Mouse (Mus musculus) adipocyte (in vitro differentiated cells): ENCODE results near the gene Clrn3.

Experiments
- DNase-seq: peaks from one replicate; pipeline ENCODE4 v3.0.0-alpha.2; 2016; ENCODE audit warnings: low spot score

Clrn3 gene

GRCm38 (mm10) chr7:135487423-135487822 is 41.0 kb downstream of the Clrn3 start:
- DNase-seq = peak; percentile 64

GRCm38 (mm10) chr7:135486645-135487382 is 41.6 kb downstream of the Clrn3 start:
- DNase-seq = no peak

GRCm38 (mm10) chr7:135485796-135486410 is 42.6 kb downstream of the Clrn3 start:
- no peak for DNase-seq

- DNase-seq = no peak
These were observed 43.2 kb downstream of the Clrn3 start for GRCm38 (mm10) chr7:135485116-135485795.

GRCm38 (mm10) chr7:135484341-135484740 is 44.1 kb downstream of the Clrn3 start:
- DNase-seq = no peak

GRCm38 (mm10) chr7:135483751-135484150 is 44.7 kb downstream of the Clrn3 start:
- no peak for DNase-seq

- no peak for DNase-seq
These were observed 47.3 kb downstream of the Clrn3 start for GRCm38 (mm10) chr7:135481150-135481549.

- DNase-seq = no peak
These were observed 48.5 kb downstream of the Clrn3 start for GRCm38 (mm10) chr7:135479912-135480311.

- peak; percentile 58 for DNase-seq
These were observed 49.1 kb downstream of the Clrn3 start for GRCm38 (mm10) chr7:135479322-135479880.

- DNase-seq = no peak
These were observed 51.2 kb downstream of the Clrn3 start for GRCm38 (mm10) chr7:135477256-135477655.

GRCm38 (mm10) chr7:135475981-135476380 is 52.5 kb downstream of the Clrn3 start:
- no peak for DNase-seq

- DNase-seq = no peak
These were observed 58.1 kb downstream of the Clrn3 start for GRCm38 (mm10) chr7:135470319-135470718.

- DNase-seq = no peak
These were observed 59.8 kb downstream of the Clrn3 start for GRCm38 (mm10) chr7:135468631-135469030.

GRCm38 (mm10) chr7:135465293-135465692 is 63.2 kb downstream of the Clrn3 start:
- DNase-seq = no peak

- peak; percentile 61 for DNase-seq
These were observed 63.7 kb downstream of the Clrn3 start for GRCm38 (mm10) chr7:135464689-135465259.
